Mouse (Mus musculus): ENCODE results near the gene Rnf44. TPM values are rescaled to one million over a fixed set of nuclear protein-coding genes. Genes with fewer than 3 reads are reported as not detected.

Rnf44 gene
- polyA plus RNA-seq, 1 experiment from 2014 or later = 77.4 TPM

- 95% methylated on average over 7 of the region's 7 CpGs for WGBS
- ATAC-seq (replicated peaks; ENCODE audit: low FRiP score, low read depth) = no peak
- H3K4me2 ChIP-seq (ENCODE audit: low read length) = no peak overlapping the region
Observed at GRCm38 (mm10) chr13:54665062-54665461, 28.6 kb downstream of the Rnf44 start.

GRCm38 (mm10) chr13:54664509-54664908 is 29.2 kb downstream of the Rnf44 start:
- H3K27me3 ChIP-seq (ENCODE audit: insufficient read depth, low read length) = no peaks in the 10 kb centered on the region
- ATAC-seq (replicated peaks; ENCODE audit: low FRiP score, low read depth) (no peak), DNase-seq (ENCODE audit: low spot score) (no peak)
- H3K9me3 ChIP-seq (replicated peaks; ENCODE audit: low read length) = no peaks in the 10 kb centered on the region
- H3K27ac ChIP-seq = peak overlapping the region; percentile 37; the same call in 1 of the 2 replicates
- WGBS = 87% methylated on average over 1 of the region's 1 CpGs
- no peak overlapping the region for H3K9ac ChIP-seq (ENCODE audit: low read depth, low read length)
- H3K4me1 ChIP-seq (replicated peaks; ENCODE audit: insufficient read depth, low read length) = 0 out of 2 replicates have a peak, but pooled peaks cover 4% of the 10 kb centered on the region
- peaks cover 16% of the 10 kb centered on the region for H3K36me3 ChIP-seq (ENCODE audit: insufficient read depth, low read length)
- TF ChIP-seq CTCF (IDR thresholded peaks at IDR 0.05; ENCODE audit: low read depth) = no peak
- H3K4me3 ChIP-seq (replicated peaks; ENCODE audit: low read depth, low read length) = no peak overlapping the region
- no peak overlapping the region for H3K4me2 ChIP-seq (ENCODE audit: low read length)

More at GRCm38 (mm10) chr13:54665062-54665461, 28.6 kb downstream of the Rnf44 start:
- no peak for TF ChIP-seq CTCF (IDR thresholded peaks at IDR 0.05; ENCODE audit: low read depth)
- Histone ChIP-seq H3K9me3 (replicated peaks; ENCODE audit: low read length) (no peaks in the 10 kb centered on the region), H3K27ac (no peak overlapping the region), H3K9ac (ENCODE audit: low read depth, low read length) (no peak overlapping the region), H3K4me1 (replicated peaks; ENCODE audit: insufficient read depth, low read length) (0 out of 2 replicates have a peak, but pooled peaks cover 4% of the 10 kb centered on the region), H3K36me3 (ENCODE audit: insufficient read depth, low read length) (peaks cover 16% of the 10 kb centered on the region), H3K27me3 (ENCODE audit: insufficient read depth, low read length) (no peaks in the 10 kb centered on the region), H3K4me3 (replicated peaks; ENCODE audit: low read depth, low read length) (no peak overlapping the region)
- DNase-seq (ENCODE audit: low spot score) = no peak

GRCm38 (mm10) chr13:54663999-54664398 is 29.7 kb downstream of the Rnf44 start:
- peaks cover 17% of the 10 kb centered on the region for H3K36me3 ChIP-seq (ENCODE audit: insufficient read depth, low read length)
- no peak overlapping the region for H3K4me2 ChIP-seq (ENCODE audit: low read length)
- no peak for TF ChIP-seq CTCF (IDR thresholded peaks at IDR 0.05; ENCODE audit: low read depth)
- 0 out of 2 replicates have a peak, but pooled peaks cover 4% of the 10 kb centered on the region for H3K4me1 ChIP-seq (replicated peaks; ENCODE audit: insufficient read depth, low read length)
- 43% methylated on average over 4 of the region's 4 CpGs for WGBS
- no peaks in the 10 kb centered on the region for H3K27me3 ChIP-seq (ENCODE audit: insufficient read depth, low read length)
- no peak overlapping the region for H3K9ac ChIP-seq (ENCODE audit: low read depth, low read length)
- H3K4me3 ChIP-seq (replicated peaks; ENCODE audit: low read depth, low read length) = no peak overlapping the region
- peak overlapping the region; percentile 37; the same call in 1 of the 2 replicates for H3K27ac ChIP-seq
- DNase-seq (ENCODE audit: low spot score) = peak; percentile 54
- peak; percentile 47 for ATAC-seq (replicated peaks; ENCODE audit: low FRiP score, low read depth)
- H3K9me3 ChIP-seq (replicated peaks; ENCODE audit: low read length) = no peaks in the 10 kb centered on the region

- H3K9me3 ChIP-seq (replicated peaks; ENCODE audit: low read length) = no peaks in the 10 kb centered on the region
- H3K4me1 ChIP-seq (replicated peaks; ENCODE audit: insufficient read depth, low read length) = 0 out of 2 replicates have a peak, but pooled peaks cover 4% of the 10 kb centered on the region
- no peak overlapping the region for H3K9ac ChIP-seq (ENCODE audit: low read depth, low read length)
- peak overlapping the region; percentile 31; the same call in 1 of the 2 replicates for H3K27ac ChIP-seq
- peaks cover 34% of the 10 kb centered on the region for H3K36me3 ChIP-seq (ENCODE audit: insufficient read depth, low read length)
- H3K27me3 ChIP-seq (ENCODE audit: insufficient read depth, low read length) = no peaks in the 10 kb centered on the region
- TF ChIP-seq CTCF (IDR thresholded peaks at IDR 0.05; ENCODE audit: low read depth) = no peak
- 86% methylated on average over 12 of the region's 12 CpGs for WGBS
- no peak overlapping the region for H3K4me3 ChIP-seq (replicated peaks; ENCODE audit: low read depth, low read length)
- no peak overlapping the region for H3K4me2 ChIP-seq (ENCODE audit: low read length)
- DNase-seq (ENCODE audit: low spot score) = no peak
- ATAC-seq (replicated peaks; ENCODE audit: low FRiP score, low read depth) = no peak
Observed at GRCm38 (mm10) chr13:54661358-54661757, 32.3 kb downstream of the Rnf44 start.

GRCm38 (mm10) chr13:54660877-54661276 is 32.8 kb downstream of the Rnf44 start:
- TF ChIP-seq CTCF (IDR thresholded peaks at IDR 0.05; ENCODE audit: low read depth) = no peak
- no peak overlapping the region for H3K4me3 ChIP-seq (replicated peaks; ENCODE audit: low read depth, low read length)
- H3K27ac ChIP-seq = no peak overlapping the region
- DNase-seq (ENCODE audit: low spot score) = no peak
- H3K4me1 ChIP-seq (replicated peaks; ENCODE audit: insufficient read depth, low read length) = 0 out of 2 replicates have a peak, but pooled peaks cover 4% of the 10 kb centered on the region
- no peaks in the 10 kb centered on the region for H3K9me3 ChIP-seq (replicated peaks; ENCODE audit: low read length)
- no peak overlapping the region for H3K4me2 ChIP-seq (ENCODE audit: low read length)
- WGBS = 64% methylated on average over 5 of the region's 5 CpGs
- H3K36me3 ChIP-seq (ENCODE audit: insufficient read depth, low read length) = peaks cover 38% of the 10 kb centered on the region
- ATAC-seq (replicated peaks; ENCODE audit: low FRiP score, low read depth) = no peak
- no peak overlapping the region for H3K9ac ChIP-seq (ENCODE audit: low read depth, low read length)
- H3K27me3 ChIP-seq (ENCODE audit: insufficient read depth, low read length) = no peaks in the 10 kb centered on the region

- Histone ChIP-seq H3K27me3 (ENCODE audit: insufficient read depth, low read length) (no peaks in the 10 kb centered on the region), H3K36me3 (ENCODE audit: insufficient read depth, low read length) (peaks cover 81% of the 10 kb centered on the region), H3K9ac (ENCODE audit: low read depth, low read length) (no peak overlapping the region), H3K4me1 (replicated peaks; ENCODE audit: insufficient read depth, low read length) (no peaks in the 10 kb centered on the region), H3K9me3 (replicated peaks; ENCODE audit: low read length) (no peaks in the 10 kb centered on the region), H3K4me3 (replicated peaks; ENCODE audit: low read depth, low read length) (no peak overlapping the region), H3K4me2 (ENCODE audit: low read length) (no peak overlapping the region), H3K27ac (no peak overlapping the region)
- 98% methylated on average over 3 of the region's 3 CpGs for WGBS
- TF ChIP-seq CTCF (IDR thresholded peaks at IDR 0.05; ENCODE audit: low read depth) = no peak
- ATAC-seq (replicated peaks; ENCODE audit: low FRiP score, low read depth) (no peak), DNase-seq (ENCODE audit: low spot score) (no peak)
Observed at GRCm38 (mm10) chr13:54650461-54650860, 43.2 kb downstream of the Rnf44 start.

- TF ChIP-seq CTCF (IDR thresholded peaks at IDR 0.05; ENCODE audit: low read depth) = no peak
- DNase-seq (ENCODE audit: low spot score) = no peak
- Histone ChIP-seq H3K4me1 (replicated peaks; ENCODE audit: insufficient read depth, low read length) (no peaks in the 10 kb centered on the region), H3K27me3 (ENCODE audit: insufficient read depth, low read length) (no peaks in the 10 kb centered on the region), H3K36me3 (ENCODE audit: insufficient read depth, low read length) (peaks cover 15% of the 10 kb centered on the region; the same call in 1 of the 2 replicates), H3K4me3 (replicated peaks; ENCODE audit: low read depth, low read length) (no peak overlapping the region), H3K4me2 (ENCODE audit: low read length) (no peak overlapping the region), H3K27ac (no peak overlapping the region), H3K9me3 (replicated peaks; ENCODE audit: low read length) (no peaks in the 10 kb centered on the region), H3K9ac (ENCODE audit: low read depth, low read length) (no peak overlapping the region)
- no peak for ATAC-seq (replicated peaks; ENCODE audit: low FRiP score, low read depth)
- WGBS = 87% methylated on average over 3 of the region's 3 CpGs
Observed at GRCm38 (mm10) chr13:54635011-54635410, 58.7 kb downstream of the Rnf44 start.
